Mouse (Mus musculus): ENCODE results near the gene Nrcam.

DNA sequence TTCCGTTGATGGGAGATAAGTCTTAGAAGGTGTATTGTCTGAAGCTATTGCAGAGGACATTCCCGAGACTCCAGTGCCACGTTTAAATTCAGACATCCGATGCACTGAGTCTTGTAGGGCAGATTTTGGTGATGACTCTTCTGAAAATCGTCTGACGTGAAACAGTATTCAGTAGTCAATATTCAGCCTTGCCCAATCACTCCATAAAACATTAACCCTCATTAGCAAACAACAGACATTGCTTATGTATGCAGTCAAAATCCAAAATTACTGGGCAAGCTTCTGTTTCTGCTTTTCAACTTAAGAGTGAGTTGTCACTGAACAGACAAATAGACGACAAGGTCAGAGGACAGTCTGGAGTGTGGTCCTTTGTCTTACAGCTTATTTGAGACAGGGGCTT lies 57.7 kb downstream of the Nrcam start:
- TF ChIP-seq POLR2A (IDR thresholded peaks at IDR 0.05; ENCODE audit: low read depth, low read length) (no peak), CTCF (IDR thresholded peaks at IDR 0.05; ENCODE audit: extremely low read depth, insufficient read length, insufficient replicate concordance, low read depth, low read length) (no peak)

All from small intestine, adult 2 months (tissue).